Mouse (Mus musculus): Measurements from ENCODE around the gene Ccdc33.

The Ccdc33 gene

GRCm38 (mm10) chr9:58118671-58119070, at the start of gene Ccdc33:
TSS of gene Ccdc33 (minus strand) at chr9:58118823.
- DNase-seq (ENCODE audit: low read depth, low spot score) = no peak

- DNase-seq (ENCODE audit: low read depth, low spot score) = no peak
These were observed 47.2 kb upstream of the Ccdc33 start for GRCm38 (mm10) chr9:58165779-58166178.

- DNase-seq (ENCODE audit: low read depth, low spot score) = no peak
These were observed 44.5 kb upstream of the Ccdc33 start for GRCm38 (mm10) chr9:58163146-58163545.

GRCm38 (mm10) chr9:58162173-58162572, 43.5 kb upstream of the Ccdc33 start:
- no peak for DNase-seq (ENCODE audit: low read depth, low spot score)

- no peak for DNase-seq (ENCODE audit: low read depth, low spot score)
These were observed 41.7 kb upstream of the Ccdc33 start for GRCm38 (mm10) chr9:58160315-58160714.

- DNase-seq (ENCODE audit: low read depth, low spot score) = no peak
These were observed 41.2 kb upstream of the Ccdc33 start for GRCm38 (mm10) chr9:58159855-58160254.

- DNase-seq (ENCODE audit: low read depth, low spot score) = no peak
These were observed 40.1 kb upstream of the Ccdc33 start for GRCm38 (mm10) chr9:58158541-58159311.

- DNase-seq (ENCODE audit: low read depth, low spot score) = no peak
These were observed 39.2 kb upstream of the Ccdc33 start for GRCm38 (mm10) chr9:58157838-58158237.

- DNase-seq (ENCODE audit: low read depth, low spot score) = no peak
These were observed 38.4 kb upstream of the Ccdc33 start for GRCm38 (mm10) chr9:58156819-58157560.

- DNase-seq (ENCODE audit: low read depth, low spot score) = no peak
These were observed 36.7 kb upstream of the Ccdc33 start for GRCm38 (mm10) chr9:58155366-58155765.

- no peak for DNase-seq (ENCODE audit: low read depth, low spot score)
These were observed 34.5 kb upstream of the Ccdc33 start for GRCm38 (mm10) chr9:58153095-58153494.

GRCm38 (mm10) chr9:58150733-58151361, 32.2 kb upstream of the Ccdc33 start:
- DNase-seq (ENCODE audit: low read depth, low spot score) = no peak

- no peak for DNase-seq (ENCODE audit: low read depth, low spot score)
These were observed 30.2 kb upstream of the Ccdc33 start for GRCm38 (mm10) chr9:58148806-58149205.

GRCm38 (mm10) chr9:58145417-58145816, 26.8 kb upstream of the Ccdc33 start:
- DNase-seq (ENCODE audit: low read depth, low spot score) = no peak

- no peak for DNase-seq (ENCODE audit: low read depth, low spot score)
These were observed 26.0 kb upstream of the Ccdc33 start for GRCm38 (mm10) chr9:58144664-58145063.

GRCm38 (mm10) chr9:58143419-58143818, 24.8 kb upstream of the Ccdc33 start:
- no peak for DNase-seq (ENCODE audit: low read depth, low spot score)

- DNase-seq (ENCODE audit: low read depth, low spot score) = peak; percentile 32
These were observed 21.3 kb upstream of the Ccdc33 start for GRCm38 (mm10) chr9:58139947-58140346.

GRCm38 (mm10) chr9:58135921-58136321, 17.3 kb upstream of the Ccdc33 start:
- no peak for DNase-seq (ENCODE audit: low read depth, low spot score)

- DNase-seq (ENCODE audit: low read depth, low spot score) = no peak
These were observed 16.3 kb upstream of the Ccdc33 start for GRCm38 (mm10) chr9:58134906-58135305.

GRCm38 (mm10) chr9:58133893-58134884, 15.6 kb upstream of the Ccdc33 start:
- DNase-seq (ENCODE audit: low read depth, low spot score) = no peak

GRCm38 (mm10) chr9:58131735-58132134, 13.1 kb upstream of the Ccdc33 start:
- no peak for DNase-seq (ENCODE audit: low read depth, low spot score)
